Mouse (Mus musculus): ENCODE data around the gene Thbs3. TPM values are rescaled to one million over a fixed set of nuclear protein-coding genes. Genes with fewer than 3 reads are reported as not detected.
A peak's percentile ranks its signal among the peaks of the same experiment; 100 is the strongest.

Thbs3 gene
- total RNA-seq, 2 experiments from 2014 or later = 6.4 to 10.2 TPM

GRCm38 (mm10) chr3:89247466-89247865, 32.5 kb downstream of the Thbs3 start:
- intact Hi-C loops (cut with DNase I) = loop anchor here (2.0 kb wide), 1 partner anchor 61 kb away; no protein-coding TSS in a partner anchor

GRCm38 (mm10) chr3:89250435-89251040, 35.6 kb downstream of the Thbs3 start:
- TF ChIP-seq CTCF (IDR thresholded peaks at IDR 0.05) = peak; percentile 88
- H3K27ac ChIP-seq = peak overlapping the region; percentile 89
- H3K4me3 ChIP-seq = peak overlapping the region; percentile 61
- intact Hi-C loops (cut with DNase I) = loop anchor here (1.0 to 2.0 kb wide), 2 partner anchors 16 to 32 kb away; no protein-coding TSS in a partner anchor
- peak; percentile 75 for DNase-seq

More at GRCm38 (mm10) chr3:89247466-89247865, 32.5 kb downstream of the Thbs3 start:
- no peak for TF ChIP-seq CTCF (IDR thresholded peaks at IDR 0.05)
- Histone ChIP-seq H3K27ac (no peak overlapping the region), H3K4me3 (peak overlapping the region; percentile 90; the same call in 1 of the 2 replicates)
- DNase-seq = no peak

GRCm38 (mm10) chr3:89251365-89251895, 36.5 kb downstream of the Thbs3 start:
- peak; percentile 74 for DNase-seq
- TF ChIP-seq CTCF (IDR thresholded peaks at IDR 0.05) = no peak

DNA sequence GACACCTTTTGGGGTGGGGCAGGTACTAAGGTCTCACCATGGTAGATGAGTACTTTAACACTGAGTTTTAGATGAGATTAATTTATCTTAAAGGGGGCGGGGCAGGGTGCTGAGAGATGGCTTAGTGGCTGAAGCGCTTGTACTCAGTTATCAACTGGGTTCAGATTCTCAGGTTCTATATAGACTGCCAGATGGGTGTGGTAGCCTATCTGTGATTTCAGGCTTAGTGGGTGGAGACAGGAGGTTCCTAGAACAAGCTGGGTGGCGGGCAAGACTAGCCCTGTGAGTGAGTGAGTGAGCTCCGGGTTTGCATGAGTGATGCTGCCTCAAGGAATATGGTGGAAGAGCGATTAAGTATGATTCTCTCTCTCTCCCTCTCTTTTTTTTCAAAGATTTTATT, 40.0 kb downstream of the Thbs3 start:
- Histone ChIP-seq H3K4me3 (no peak overlapping the region), H3K27ac (no peak overlapping the region)
- intact Hi-C loops (cut with DNase I) = no loop called here
- no peak for DNase-seq
- no peak for TF ChIP-seq CTCF (IDR thresholded peaks at IDR 0.05)

More at GRCm38 (mm10) chr3:89251365-89251895, 36.5 kb downstream of the Thbs3 start:
- H3K27ac ChIP-seq = peak overlapping the region; percentile 89
- H3K4me3 ChIP-seq = peak overlapping the region; percentile 61
- intact Hi-C loops (cut with DNase I) = loop anchor here (2.0 kb wide), 1 partner anchor 15 kb away; no protein-coding TSS in a partner anchor

DNA sequence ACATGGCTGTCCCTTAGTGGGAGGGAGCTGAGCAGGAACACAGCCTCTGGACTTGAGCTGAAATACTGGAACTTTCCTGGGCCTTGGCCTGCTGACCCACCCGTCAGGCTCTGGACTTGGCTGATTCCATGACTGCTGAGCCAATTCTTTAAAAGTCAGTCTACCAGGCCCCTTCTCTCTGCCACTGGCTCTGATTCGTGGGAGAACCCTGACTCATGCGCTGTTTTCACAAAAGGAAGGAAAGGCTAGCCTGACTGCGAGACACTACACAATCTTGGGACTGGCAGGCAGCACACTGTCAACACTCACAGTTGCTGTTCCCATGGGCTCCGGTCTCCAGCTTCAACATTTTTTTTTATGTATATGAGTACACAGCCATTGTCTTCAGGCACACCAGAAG, 41.2 kb downstream of the Thbs3 start:
- no peak for DNase-seq
- Histone ChIP-seq H3K27ac (peak overlapping the region; percentile 43; the same call in 1 of the 2 replicates), H3K4me3 (no peak overlapping the region)
- intact Hi-C loops (cut with DNase I) = no loop called here
- TF ChIP-seq CTCF (IDR thresholded peaks at IDR 0.05) = no peak

- no peak within 1 kb of the TSS for H3K4me3 ChIP-seq
- DNase-seq = no peak
- H3K27ac ChIP-seq = no peak within 1 kb of the TSS
- intact Hi-C loops (cut with DNase I) = no loop called here
- TF ChIP-seq CTCF (IDR thresholded peaks at IDR 0.05) = no peak
These were observed 44.1 kb downstream of the Thbs3 start, which contains the start of gene Dpm3 for GRCm38 (mm10) chr3:89259076-89259475. TSS of gene Dpm3 (plus strand) at chr3:89259358.

DNA sequence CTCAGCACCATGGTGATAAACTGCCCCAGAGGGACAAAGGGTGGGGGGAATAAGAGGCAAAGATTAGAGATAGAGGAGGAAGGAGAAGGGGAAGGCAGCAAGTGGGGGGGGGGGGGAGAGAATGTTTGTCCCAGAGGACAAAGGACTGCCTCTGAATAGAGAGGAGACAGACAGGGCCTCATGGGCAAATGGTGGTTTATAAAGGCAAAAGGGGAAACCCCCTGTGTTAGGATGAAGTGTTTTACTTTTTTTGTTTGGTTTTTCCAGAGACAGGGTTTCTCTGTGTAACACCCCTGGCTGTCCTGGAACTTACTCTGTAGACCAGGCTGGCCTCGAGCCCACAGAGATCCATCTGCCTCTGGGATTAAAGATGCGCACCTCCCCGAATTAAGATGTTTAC, 45.2 kb downstream of the Thbs3 start:
- intact Hi-C loops (cut with DNase I) = no loop called here
- Histone ChIP-seq H3K27ac (no peak overlapping the region), H3K4me3 (no peak overlapping the region)
- DNase-seq = no peak
- TF ChIP-seq CTCF (IDR thresholded peaks at IDR 0.05) = no peak

DNA sequence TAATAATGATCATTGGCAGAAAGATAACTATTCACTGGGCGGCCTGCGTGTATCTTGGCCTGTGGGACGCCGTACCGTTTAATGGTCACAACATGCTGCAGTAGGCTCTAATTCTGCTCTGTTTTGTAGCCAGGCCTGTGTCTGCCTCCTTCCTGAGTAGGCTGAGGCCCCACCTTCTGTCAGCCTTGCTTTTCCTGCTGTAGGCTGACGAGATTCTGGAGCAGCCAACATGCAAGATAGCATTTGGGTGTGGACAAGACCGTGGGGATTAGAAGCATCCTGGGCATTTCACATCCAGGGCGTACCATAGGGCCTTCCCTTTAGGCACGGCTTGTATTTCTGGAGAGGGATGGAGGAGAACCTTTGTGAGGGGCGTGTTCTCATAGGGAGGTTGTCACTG, 47.4 kb downstream of the Thbs3 start:
- no peak overlapping the region for H3K4me3 ChIP-seq
- DNase-seq = no peak
- H3K27ac ChIP-seq = peak overlapping the region; percentile 81
- no peak for TF ChIP-seq CTCF (IDR thresholded peaks at IDR 0.05)
- intact Hi-C loops (cut with DNase I) = no loop called here

DNA sequence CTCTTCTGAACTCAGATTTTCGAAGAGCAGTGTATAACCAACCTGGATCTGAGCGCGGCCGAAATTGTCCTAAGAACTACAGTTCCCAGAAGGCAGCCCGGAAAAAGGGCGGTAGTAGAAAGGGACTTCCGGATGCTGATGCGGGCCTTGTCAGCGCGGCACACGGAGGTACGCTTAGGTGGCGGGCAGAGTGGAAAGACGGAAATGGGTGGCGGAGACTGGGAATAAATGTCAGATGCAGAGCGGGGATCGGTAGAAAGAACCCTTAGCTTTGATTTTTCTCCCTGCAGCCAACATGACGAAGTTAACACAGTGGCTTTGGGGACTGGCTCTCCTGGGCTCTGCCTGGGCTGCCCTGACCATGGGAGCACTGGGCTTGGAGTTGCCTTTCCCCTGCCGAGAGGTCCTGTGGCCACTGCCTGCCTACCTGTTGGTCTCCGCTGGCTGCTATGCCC, 51.5 kb downstream of the Thbs3 start:
- intact Hi-C loops (cut with DNase I) = loop anchor here (2.0 kb wide), 2 partner anchors 14 to 16 kb away; partner anchors contain the start of gene Efna1
- no peak for TF ChIP-seq CTCF (IDR thresholded peaks at IDR 0.05)

GRCm38 (mm10) chr3:89268916-89269315, 53.9 kb downstream of the Thbs3 start:
- peak overlapping the region; percentile 88 for H3K4me3 ChIP-seq
- no peak for TF ChIP-seq CTCF (IDR thresholded peaks at IDR 0.05)

More for the DNA sequence above, 51.5 kb downstream of the Thbs3 start:
- DNase-seq = peak; percentile 83
- peak overlapping the region; percentile 93 for H3K27ac ChIP-seq
- H3K4me3 ChIP-seq = peak overlapping the region; percentile 84

GRCm38 (mm10) chr3:89270051-89270755, 55.2 kb downstream of the Thbs3 start, which contains the start of gene Slc50a1:
TSS of gene Slc50a1 (minus strand) at chr3:89270570.
- DNase-seq = peak; percentile 95
- H3K4me3 ChIP-seq = peak within 1 kb of the TSS; percentile 88
- TF ChIP-seq CTCF (IDR thresholded peaks at IDR 0.05) = peak; percentile 64
- H3K27ac ChIP-seq = peak within 1 kb of the TSS; percentile 90
- intact Hi-C loops (cut with DNase I) = no loop called here

More at GRCm38 (mm10) chr3:89268916-89269315, 53.9 kb downstream of the Thbs3 start:
- peak overlapping the region; percentile 90 for H3K27ac ChIP-seq
- DNase-seq = no peak
- intact Hi-C loops (cut with DNase I) = no loop called here

GRCm38 (mm10) chr3:89270891-89271290, 55.9 kb downstream of the Thbs3 start:
- Histone ChIP-seq H3K27ac (peak overlapping the region; percentile 90), H3K4me3 (peak overlapping the region; percentile 88)
- no peak for TF ChIP-seq CTCF (IDR thresholded peaks at IDR 0.05)
- DNase-seq = peak; percentile 73
- intact Hi-C loops (cut with DNase I) = no loop called here

All from gastrocnemius, adult 2 months (tissue).